Mouse (Mus musculus) midbrain, embryonic 13.5 days (tissue): ENCODE measurements at regions not wholly inside any gene's neighbourhood (a gene's known extent, or its start where the extent isn't known, plus 50 kb on each side); places are given as distances from the start of the nearest gene placed in this dataset.

Experiments used
- ATAC-seq: fragments of 200-750 bp; cut with Nextera tagmentation; 2 replicates; pipeline ENCODE4 v1.8.0; 2017; ENCODE audit warnings: mild to moderate bottlenecking, moderate TSS enrichment, moderate library complexity
- H3K27ac ChIP-seq: fragments of 300-500 bp; sonication (generic); 2 replicates; pipeline ENCODE4 v1.5.1; 2015; ENCODE audit warnings: inconsistent platforms, mild to moderate bottlenecking, moderate library complexity
- H3K27me3 ChIP-seq: fragments of 300-500 bp; sonication (generic); 2 replicates; pipeline ENCODE4 v1.6.1; 2015; ENCODE audit warnings: mild to moderate bottlenecking, inconsistent platforms
- H3K36me3 ChIP-seq: fragments of 300-500 bp; sonication (generic); 2 replicates; pipeline ENCODE4 v1.6.1; 2015; ENCODE audit warnings: mild to moderate bottlenecking, inconsistent platforms
- H3K4me1 ChIP-seq: fragments of 300-500 bp; sonication (generic); replicated peaks from 2 replicates; pipeline ENCODE4 v1.6.1; 2015; ENCODE audit warnings: inconsistent platforms
- H3K4me2 ChIP-seq: fragments of 300-500 bp; sonication (generic); replicated peaks from 2 replicates; pipeline ENCODE4 v1.6.1; 2015; ENCODE audit warnings: moderate library complexity, mild to moderate bottlenecking, inconsistent platforms
- H3K4me3 ChIP-seq: fragments of 300-500 bp; sonication (generic); replicated peaks from 2 replicates; pipeline ENCODE4 v1.5.1; 2015; ENCODE audit warnings: mild to moderate bottlenecking, inconsistent platforms
- H3K9ac ChIP-seq: fragments of 300-500 bp; sonication (generic); replicated peaks from 2 replicates; pipeline ENCODE4 v1.6.1; 2015; ENCODE audit warnings: mild to moderate bottlenecking, inconsistent platforms
- H3K9me3 ChIP-seq: fragments of 300-500 bp; sonication (generic); 2 replicates; pipeline ENCODE4 v1.6.1; 2016; ENCODE audit warnings: mild to moderate bottlenecking, inconsistent platforms
- whole genome bisulfite sequencing: fragments of 180-500 bp; shearing (Covaris S2); methylation state at CpG from one replicate; pipeline ENCODE4 v1.1.7; 2015; 5-methylcytosine and 5-hydroxymethylcytosine counted together

GRCm38 (mm10) chr16:30199836-30200235 is 67.5 kb downstream of the Cpn2 start:
- peaks cover 78% of the 10 kb centered on the region for H3K27me3 ChIP-seq

GRCm38 (mm10) chr16:30204144-30204543 is 63.2 kb downstream of the Cpn2 start:
- no peak overlapping the region for H3K9ac ChIP-seq
- H3K4me1 ChIP-seq, result peaks cover 15% of the 10 kb centered on the region
- whole genome bisulfite sequencing, result 33% methylated on average over 4 of the region's 4 CpGs
- H3K4me3 ChIP-seq, result no peak overlapping the region
- H3K36me3 ChIP-seq, result no peaks in the 10 kb centered on the region
- peaks cover 64% of the 10 kb centered on the region for H3K27me3 ChIP-seq
- H3K4me2 ChIP-seq, result no peak overlapping the region
- no peak for ATAC-seq
- H3K9me3 ChIP-seq, result no peaks in the 10 kb centered on the region; the same call in 1 of the 2 replicates
- no peak overlapping the region for H3K27ac ChIP-seq

More at GRCm38 (mm10) chr16:30199836-30200235, 67.5 kb downstream of the Cpn2 start:
- Histone ChIP-seq H3K9me3 (no peaks in the 10 kb centered on the region), H3K4me1 (no peaks in the 10 kb centered on the region; the same call in 1 of the 2 replicates), H3K27ac (no peak overlapping the region), H3K36me3 (no peaks in the 10 kb centered on the region), H3K4me3 (no peak overlapping the region), H3K9ac (no peak overlapping the region), H3K4me2 (no peak overlapping the region)
- 78% methylated on average over 4 of the region's 4 CpGs for WGBS
- ATAC-seq, result no peak

- H3K4me3 ChIP-seq, result no peak overlapping the region; the same call in 1 of the 2 replicates
- H3K4me2 ChIP-seq, result peak overlapping the region; percentile 41
- H3K27ac ChIP-seq, result 0 out of 2 replicates have a peak overlapping the region, but pooled peaks have one; percentile 25
- peak overlapping the region; percentile 46; the same call in 1 of the 2 replicates for H3K9ac ChIP-seq
- H3K27me3 ChIP-seq, result peaks cover 64% of the 10 kb centered on the region
- no peaks in the 10 kb centered on the region; the same call in 1 of the 2 replicates for H3K9me3 ChIP-seq
- ATAC-seq, result no peak
- 3% methylated on average over 8 of the region's 8 CpGs for WGBS
- H3K36me3 ChIP-seq, result no peaks in the 10 kb centered on the region
- H3K4me1 ChIP-seq, result peaks cover 15% of the 10 kb centered on the region
Observed at GRCm38 (mm10) chr16:30205314-30205815, 61.9 kb downstream of the Cpn2 start.

GRCm38 (mm10) chr16:30205816-30206356 is 61.4 kb downstream of the Cpn2 start:
- ATAC-seq, result no peak
- H3K27me3 ChIP-seq, result peaks cover 61% of the 10 kb centered on the region
- peak overlapping the region; percentile 46; the same call in 1 of the 2 replicates for H3K9ac ChIP-seq
- H3K27ac ChIP-seq, result 0 out of 2 replicates have a peak overlapping the region, but pooled peaks have one; percentile 25
- H3K4me2 ChIP-seq, result peak overlapping the region; percentile 41
- H3K4me3 ChIP-seq, result no peak overlapping the region; the same call in 1 of the 2 replicates
- H3K9me3 ChIP-seq, result no peaks in the 10 kb centered on the region; the same call in 1 of the 2 replicates
- no peaks in the 10 kb centered on the region for H3K36me3 ChIP-seq
- WGBS, result 3% methylated on average over 15 of the region's 15 CpGs
- peaks cover 15% of the 10 kb centered on the region for H3K4me1 ChIP-seq
